Mouse (Mus musculus) liver, postnatal 0 days (tissue): ENCODE measurements at regions not wholly inside any gene's neighbourhood (a gene's known extent, or its start where the extent isn't known, plus 50 kb on each side); places are given as distances from the start of the nearest gene placed in this dataset.

Experiments used
- CTCF ChIP-seq: sonication (generic); IDR thresholded peaks from 2 replicates; pipeline ENCODE4 v1.5.1; 2016; ENCODE audit warnings: antibody characterized with exemption, low read depth
- EP300 ChIP-seq: IDR thresholded peaks from 2 replicates; pipeline ENCODE4 v1.6.1; 2016; ENCODE audit warnings: antibody characterized with exemption, low read depth, mild to moderate bottlenecking

GRCm38 (mm10) chr7:136021071-136021470 lies 304.9 kb upstream of the Mki67 start:
- TF ChIP-seq CTCF = no peak
- TF ChIP-seq EP300 = no peak
